Mouse (Mus musculus) testis, adult 2 months (tissue): ENCODE measurements around the gene Xpo4. TPM values are rescaled to one million over a fixed set of nuclear protein-coding genes. Genes with fewer than 3 reads are reported as not detected.

Experiments used
- H3K27ac ChIP-seq: fragments of 200-500 bp; 2 replicates; pipeline ENCODE4 v1.5.1; 2012; ENCODE audit warnings: low read depth, low read length; ENCODE audit not compliant: control insufficient read depth, insufficient read depth
- H3K27me3 ChIP-seq: fragments of 200-500 bp; 2 replicates; pipeline ENCODE4 v1.6.1; 2012; ENCODE audit warnings: mild to moderate bottlenecking, low read length, moderate library complexity; ENCODE audit not compliant: control insufficient read depth, insufficient read depth
- H3K36me3 ChIP-seq: fragments of 200-500 bp; 2 replicates; pipeline ENCODE4 v1.6.1; 2012; ENCODE audit warnings: mild to moderate bottlenecking, low read length; ENCODE audit not compliant: control insufficient read depth, insufficient read depth
- H3K4me1 ChIP-seq: fragments of 200-500 bp; 2 replicates; pipeline ENCODE4 v1.6.1; 2012; ENCODE audit warnings: low read length; ENCODE audit not compliant: control insufficient read depth, insufficient read depth
- H3K4me3 ChIP-seq: fragments of 200-500 bp; 2 replicates; pipeline ENCODE4 v1.5.1; 2012; ENCODE audit warnings: low read depth, mild to moderate bottlenecking, low read length, moderate library complexity, mixed read lengths; ENCODE audit not compliant: control insufficient read depth
- CTCF ChIP-seq: fragments of 200-500 bp; IDR thresholded peaks from 2 replicates; pipeline ENCODE4 v1.5.1; 2012; ENCODE audit warnings: low read depth, mild to moderate bottlenecking, inconsistent platforms, low read length, moderate library complexity; ENCODE audit not compliant: control insufficient read depth, insufficient read depth, insufficient replicate concordance
- POLR2A ChIP-seq: fragments of 200-500 bp; IDR thresholded peaks from 2 replicates; pipeline ENCODE4 v1.6.1; 2012; ENCODE audit warnings: low read depth, mild to moderate bottlenecking, inconsistent platforms, low read length, moderate library complexity; ENCODE audit not compliant: control insufficient read depth
- polyA plus RNA-seq: library from polyadenylated mRNA; depleted of rRNA; stranded (reverse); fragments of >200 nt; gene quantifications from 2 replicates; pipeline ENCODE4 v1.2.3, GENCODE M21; 2012

Xpo4 gene
- polyA plus RNA-seq, 1 experiment = 14.5 TPM

- Histone ChIP-seq H3K36me3 (no peaks in the 10 kb centered on the region), H3K4me1 (0 out of 2 replicates have a peak, but pooled peaks cover 2% of the 10 kb centered on the region), H3K4me3 (no peak overlapping the region), H3K27ac (no peak overlapping the region), H3K27me3 (no peaks in the 10 kb centered on the region)
- TF ChIP-seq POLR2A = no peak
- TF ChIP-seq CTCF = no peak
Measured at GRCm38 (mm10) chr14:57705759-57706158, 40.5 kb upstream of the Xpo4 start.

- no peaks in the 10 kb centered on the region for H3K36me3 ChIP-seq
- 0 out of 2 replicates have a peak, but pooled peaks cover 2% of the 10 kb centered on the region for H3K4me1 ChIP-seq
- no peak overlapping the region for H3K27ac ChIP-seq
- no peak overlapping the region for H3K4me3 ChIP-seq
- H3K27me3 ChIP-seq = no peaks in the 10 kb centered on the region
- TF ChIP-seq CTCF (no peak), POLR2A (no peak)
Measured at GRCm38 (mm10) chr14:57705075-57705474, 39.8 kb upstream of the Xpo4 start.

GRCm38 (mm10) chr14:57701915-57702477 is 36.8 kb upstream of the Xpo4 start:
- no peaks in the 10 kb centered on the region for H3K4me1 ChIP-seq
- no peak overlapping the region for H3K4me3 ChIP-seq
- TF ChIP-seq POLR2A (no peak), CTCF (no peak)
- no peak overlapping the region for H3K27ac ChIP-seq
- H3K36me3 ChIP-seq = no peaks in the 10 kb centered on the region
- H3K27me3 ChIP-seq = no peaks in the 10 kb centered on the region

- no peak overlapping the region for H3K27ac ChIP-seq
- no peaks in the 10 kb centered on the region for H3K4me1 ChIP-seq
- no peaks in the 10 kb centered on the region for H3K27me3 ChIP-seq
- no peaks in the 10 kb centered on the region; the same call in 1 of the 2 replicates for H3K36me3 ChIP-seq
- TF ChIP-seq POLR2A (no peak), CTCF (no peak)
- no peak overlapping the region for H3K4me3 ChIP-seq
Measured at GRCm38 (mm10) chr14:57699461-57699970, 34.3 kb upstream of the Xpo4 start.

GRCm38 (mm10) chr14:57699016-57699415 is 33.8 kb upstream of the Xpo4 start:
- Histone ChIP-seq H3K27ac (no peak overlapping the region), H3K4me1 (no peaks in the 10 kb centered on the region), H3K36me3 (no peaks in the 10 kb centered on the region; the same call in 1 of the 2 replicates), H3K4me3 (no peak overlapping the region), H3K27me3 (no peaks in the 10 kb centered on the region)
- no peak for TF ChIP-seq CTCF
- no peak for TF ChIP-seq POLR2A

- H3K27me3 ChIP-seq = no peaks in the 10 kb centered on the region
- no peak overlapping the region for H3K27ac ChIP-seq
- H3K4me3 ChIP-seq = no peak overlapping the region
- H3K36me3 ChIP-seq = no peaks in the 10 kb centered on the region; the same call in 1 of the 2 replicates
- H3K4me1 ChIP-seq = no peaks in the 10 kb centered on the region
- TF ChIP-seq POLR2A (no peak), CTCF (no peak)
Measured at GRCm38 (mm10) chr14:57696066-57696465, 30.8 kb upstream of the Xpo4 start.

GRCm38 (mm10) chr14:57695550-57695949 is 30.3 kb upstream of the Xpo4 start:
- no peaks in the 10 kb centered on the region for H3K27me3 ChIP-seq
- H3K36me3 ChIP-seq = no peaks in the 10 kb centered on the region; the same call in 1 of the 2 replicates
- H3K27ac ChIP-seq = no peak overlapping the region
- no peak for TF ChIP-seq POLR2A
- no peak for TF ChIP-seq CTCF
- no peaks in the 10 kb centered on the region for H3K4me1 ChIP-seq
- no peak overlapping the region for H3K4me3 ChIP-seq

GRCm38 (mm10) chr14:57694246-57694645 is 29.0 kb upstream of the Xpo4 start:
- no peaks in the 10 kb centered on the region; the same call in 1 of the 2 replicates for H3K36me3 ChIP-seq
- H3K4me1 ChIP-seq = no peaks in the 10 kb centered on the region
- H3K27me3 ChIP-seq = no peaks in the 10 kb centered on the region
- TF ChIP-seq CTCF = no peak
- TF ChIP-seq POLR2A = no peak
- H3K27ac ChIP-seq = no peak overlapping the region
- H3K4me3 ChIP-seq = no peak overlapping the region
